Mouse (Mus musculus): ENCODE measurements around the gene Trp53i13. TPM values are rescaled to one million over a fixed set of nuclear protein-coding genes. Genes with fewer than 3 reads are reported as not detected.
A peak's percentile ranks its signal among the peaks of the same experiment; 100 is the strongest.

The Trp53i13 gene
- polyA plus RNA-seq, 1 experiment: not detected

DNA sequence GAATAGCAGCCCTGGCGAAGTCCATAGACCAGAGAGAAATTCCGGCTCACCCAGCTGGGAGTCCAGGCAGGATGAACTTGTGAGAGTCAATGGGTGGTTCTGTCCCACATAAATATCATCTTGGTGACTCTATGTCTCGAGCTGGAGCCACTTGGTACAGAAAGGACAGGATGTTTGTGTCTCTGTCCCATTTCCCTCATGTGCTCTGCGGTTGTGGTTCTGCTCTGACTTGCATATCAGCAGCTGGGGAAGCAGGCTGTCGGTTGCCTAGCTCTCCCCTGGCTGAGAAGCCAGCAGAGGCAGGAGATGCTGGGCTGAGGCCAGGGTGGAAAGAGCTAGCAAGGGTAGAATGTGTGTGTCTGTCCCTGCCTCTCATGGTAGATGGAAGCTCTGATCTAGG is 3.3 kb upstream of the Trp53i13 start, which contains the start of gene Gm10392:
TSS of gene Gm10392 (minus strand) at position 156 of the 400 bp plus-strand sequence.
- WGBS: 81% methylated on average over 5 of the region's 5 CpGs

GRCm38 (mm10) chr11:77518051-77518798 is 2.4 kb upstream of the Trp53i13 start:
- Histone ChIP-seq H3K27ac (ENCODE audit: insufficient read depth, low read depth, low read length) (no peak overlapping the region), H3K4me1 (ENCODE audit: control insufficient read depth, insufficient read depth, low read length) (peaks cover 22% of the 10 kb centered on the region), H3K4me3 (ENCODE audit: insufficient read depth, low read depth, low read length) (no peak overlapping the region)
- no peak for TF ChIP-seq POLR2A (IDR thresholded peaks at IDR 0.05; ENCODE audit: insufficient read depth, low read depth, low read length)
- no peak for TF ChIP-seq CTCF (IDR thresholded peaks at IDR 0.05; ENCODE audit: insufficient read depth, low read depth, low read length)
- 89% methylated on average over 27 of the region's 27 CpGs for WGBS

More for the DNA sequence above, 3.3 kb upstream of the Trp53i13 start, which contains the start of gene Gm10392:
- peak within 1 kb of the TSS; percentile 18; the same call in 1 of the 2 replicates for H3K27ac ChIP-seq (ENCODE audit: insufficient read depth, low read depth, low read length)
- no peak within 1 kb of the TSS for H3K4me3 ChIP-seq (ENCODE audit: insufficient read depth, low read depth, low read length)
- TF ChIP-seq CTCF (IDR thresholded peaks at IDR 0.05; ENCODE audit: insufficient read depth, low read depth, low read length) (no peak), POLR2A (IDR thresholded peaks at IDR 0.05; ENCODE audit: insufficient read depth, low read depth, low read length) (no peak)
- H3K4me1 ChIP-seq (ENCODE audit: control insufficient read depth, insufficient read depth, low read length): peaks cover 16% of the 10 kb centered on the region

- no peak for TF ChIP-seq CTCF (IDR thresholded peaks at IDR 0.05; ENCODE audit: insufficient read depth, low read depth, low read length)
- TF ChIP-seq POLR2A (IDR thresholded peaks at IDR 0.05; ENCODE audit: insufficient read depth, low read depth, low read length): no peak
- no peak overlapping the region for H3K27ac ChIP-seq (ENCODE audit: insufficient read depth, low read depth, low read length)
- H3K4me1 ChIP-seq (ENCODE audit: control insufficient read depth, insufficient read depth, low read length): peaks cover 29% of the 10 kb centered on the region
- no peak overlapping the region for H3K4me3 ChIP-seq (ENCODE audit: insufficient read depth, low read depth, low read length)
- 82% methylated on average over 5 of the region's 5 CpGs for WGBS
These were observed 1.0 kb upstream of the Trp53i13 start for GRCm38 (mm10) chr11:77516553-77517425.

DNA sequence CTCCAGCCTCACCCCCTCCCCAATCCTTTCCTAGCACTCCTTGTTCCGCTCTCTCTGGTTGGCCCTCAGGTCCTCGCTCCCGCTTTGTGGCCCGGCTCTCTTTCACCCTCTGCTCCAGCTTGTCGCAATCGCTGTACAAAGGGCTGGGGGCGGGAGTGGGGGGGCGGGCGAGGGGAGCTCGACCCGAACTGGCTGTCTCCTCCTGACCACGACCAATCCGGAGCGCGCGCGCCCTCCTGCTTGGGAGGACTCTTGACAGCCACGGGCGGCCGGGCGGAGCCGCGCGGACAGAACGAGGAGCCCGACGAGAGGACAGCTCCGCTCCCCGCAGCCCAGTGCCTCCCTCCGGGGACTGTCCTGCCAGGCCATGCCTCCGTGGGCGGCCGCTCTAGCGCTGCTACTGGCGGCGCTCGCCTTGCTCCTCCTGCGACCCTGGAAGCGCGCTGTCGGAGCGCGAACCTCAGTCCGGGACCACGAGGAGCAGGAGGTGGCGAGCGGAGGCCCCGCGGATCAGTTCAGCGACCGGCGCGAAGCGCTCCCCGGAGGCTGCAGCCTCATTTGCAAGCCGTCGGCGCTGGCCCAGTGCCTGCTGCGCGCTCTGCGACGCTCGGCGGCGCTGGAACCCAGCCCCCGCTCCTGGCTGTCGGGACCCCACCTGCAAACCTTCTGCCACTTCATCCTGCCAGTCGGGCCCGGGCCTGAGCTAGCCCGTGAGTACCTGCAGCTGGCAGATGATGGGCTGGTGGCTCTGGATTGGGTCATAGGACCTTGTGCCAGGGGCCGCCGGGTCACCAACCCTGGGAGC is 746 bp downstream of the Trp53i13 start, which contains the start of gene Abhd15:
TSS of gene Abhd15 (plus strand) at position 290 of the 805 bp plus-strand sequence.
- under 1% methylated on average over 72 of the region's 72 CpGs for WGBS
- no peak within 1 kb of the TSS for H3K27ac ChIP-seq (ENCODE audit: insufficient read depth, low read depth, low read length)

DNA sequence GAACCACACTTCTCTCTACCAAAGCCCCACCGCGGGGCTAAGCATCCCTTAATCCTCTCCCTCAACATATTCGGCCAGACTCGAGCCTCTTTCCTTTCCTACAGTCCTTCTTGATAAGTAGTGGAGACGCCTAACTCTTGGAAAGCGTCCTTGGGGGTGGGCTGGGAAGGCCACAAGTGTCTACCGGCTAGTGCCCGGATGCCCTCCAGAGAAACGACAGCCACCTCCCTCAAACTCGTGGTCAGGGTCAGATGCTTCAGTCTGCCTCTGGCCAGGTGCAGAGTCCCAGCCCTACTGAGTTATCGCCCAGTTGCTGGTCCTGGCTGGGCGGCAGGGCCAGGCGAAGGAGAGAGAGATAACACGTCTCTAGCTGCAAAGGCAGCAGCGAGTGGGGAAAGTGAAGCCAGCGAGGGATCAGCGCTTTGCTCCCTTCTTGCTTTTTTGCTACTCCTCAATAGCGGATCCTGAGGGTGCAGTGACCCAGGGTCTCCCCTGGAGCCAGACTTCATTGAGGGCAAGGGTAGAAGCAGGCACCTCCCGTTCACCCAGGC is 1.4 kb downstream of the Trp53i13 start:
- peak overlapping the region; percentile 45; the same call in 1 of the 2 replicates for H3K4me3 ChIP-seq (ENCODE audit: insufficient read depth, low read depth, low read length)
- no peak for TF ChIP-seq CTCF (IDR thresholded peaks at IDR 0.05; ENCODE audit: insufficient read depth, low read depth, low read length)
- no peak for TF ChIP-seq POLR2A (IDR thresholded peaks at IDR 0.05; ENCODE audit: insufficient read depth, low read depth, low read length)
- H3K4me1 ChIP-seq (ENCODE audit: control insufficient read depth, insufficient read depth, low read length): peaks cover 29% of the 10 kb centered on the region
- WGBS: 29% methylated on average over 19 of the region's 19 CpGs
- no peak overlapping the region for H3K27ac ChIP-seq (ENCODE audit: insufficient read depth, low read depth, low read length)

More for the DNA sequence above, 746 bp downstream of the Trp53i13 start, which contains the start of gene Abhd15:
- Histone ChIP-seq H3K4me3 (ENCODE audit: insufficient read depth, low read depth, low read length) (peak within 1 kb of the TSS; percentile 45), H3K4me1 (ENCODE audit: control insufficient read depth, insufficient read depth, low read length) (peaks cover 29% of the 10 kb centered on the region)
- no peak for TF ChIP-seq POLR2A (IDR thresholded peaks at IDR 0.05; ENCODE audit: insufficient read depth, low read depth, low read length)
- TF ChIP-seq CTCF (IDR thresholded peaks at IDR 0.05; ENCODE audit: insufficient read depth, low read depth, low read length): 0 out of 2 replicates have a peak, but pooled peaks have one; percentile 14

DNA sequence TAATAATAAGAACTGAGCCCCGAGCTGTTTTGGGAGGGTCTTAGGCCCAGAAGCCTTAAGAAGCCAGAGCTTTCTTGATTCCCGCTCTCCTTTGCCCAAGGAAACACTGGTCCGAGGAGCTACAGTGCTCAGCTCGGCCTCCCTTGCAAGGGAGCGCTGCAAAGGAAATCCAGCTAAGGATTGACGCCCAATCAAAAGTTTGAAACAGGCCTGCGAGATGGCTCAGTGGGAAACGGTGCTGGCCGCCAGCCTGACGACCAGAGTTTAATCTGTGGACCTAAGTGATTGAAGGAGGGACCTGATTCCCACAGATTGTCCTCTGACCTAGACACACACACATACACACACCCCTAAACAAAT is 2.0 kb downstream of the Trp53i13 start:
- WGBS: 45% methylated on average over 10 of the region's 10 CpGs

GRCm38 (mm10) chr11:77512891-77513810 is 2.6 kb downstream of the Trp53i13 start:
- Histone ChIP-seq H3K4me1 (ENCODE audit: control insufficient read depth, insufficient read depth, low read length) (peaks cover 38% of the 10 kb centered on the region), H3K4me3 (ENCODE audit: insufficient read depth, low read depth, low read length) (peak overlapping the region; percentile 81), H3K27ac (ENCODE audit: insufficient read depth, low read depth, low read length) (peak overlapping the region; percentile 16; the same call in 1 of the 2 replicates)
- WGBS: 3% methylated on average over 81 of the region's 84 CpGs
- TF ChIP-seq CTCF (IDR thresholded peaks at IDR 0.05; ENCODE audit: insufficient read depth, low read depth, low read length): no peak

More for the DNA sequence above, 2.0 kb downstream of the Trp53i13 start:
- peaks cover 31% of the 10 kb centered on the region for H3K4me1 ChIP-seq (ENCODE audit: control insufficient read depth, insufficient read depth, low read length)
- TF ChIP-seq CTCF (IDR thresholded peaks at IDR 0.05; ENCODE audit: insufficient read depth, low read depth, low read length) (no peak), POLR2A (IDR thresholded peaks at IDR 0.05; ENCODE audit: insufficient read depth, low read depth, low read length) (no peak)
- no peak overlapping the region for H3K27ac ChIP-seq (ENCODE audit: insufficient read depth, low read depth, low read length)
- peak overlapping the region; percentile 43 for H3K4me3 ChIP-seq (ENCODE audit: insufficient read depth, low read depth, low read length)
